Mouse (Mus musculus) forebrain, embryonic 10.5 days (tissue): Measurements from ENCODE around the gene H2-M10.1. TPM values are rescaled to one million over a fixed set of nuclear protein-coding genes. Genes with fewer than 3 reads are reported as not detected.
A peak's percentile ranks its signal among the peaks of the same experiment; 100 is the strongest.
"Not testable (repeated sequence)": the region's sequence is repeated elsewhere in the genome, so short reads cannot be mapped to it uniquely, and the experiment has no call there.

ENCODE experiments used
- DNase-seq: peaks from one replicate; pipeline ENCODE4 v3.0.0-alpha.2; 2017; ENCODE audit warnings: low spot score; ENCODE audit errors: extremely low spot score
- H3K27ac ChIP-seq: fragments of 300-500 bp; sonication (generic); 2 replicates; pipeline ENCODE4 v1.5.1; 2016; ENCODE audit warnings: mild to moderate bottlenecking
- H3K27me3 ChIP-seq: fragments of 300-500 bp; sonication (generic); 2 replicates; pipeline ENCODE4 v1.6.1; 2016; ENCODE audit warnings: mild to moderate bottlenecking; ENCODE audit not compliant: poor library complexity, severe bottlenecking
- H3K36me3 ChIP-seq: fragments of 300-500 bp; sonication (generic); replicated peaks from 2 replicates; pipeline ENCODE4 v1.6.1; 2016; ENCODE audit warnings: mild to moderate bottlenecking, moderate library complexity
- H3K4me1 ChIP-seq: fragments of 300-500 bp; sonication (generic); 2 replicates; pipeline ENCODE4 v1.6.1; 2016
- H3K4me3 ChIP-seq: fragments of 300-500 bp; sonication (generic); 2 replicates; pipeline ENCODE4 v1.5.1; 2016; ENCODE audit warnings: mild to moderate bottlenecking, moderate library complexity
- H3K9me3 ChIP-seq: fragments of 300-500 bp; sonication (generic); 2 replicates; pipeline ENCODE4 v1.6.1; 2016; ENCODE audit warnings: mild to moderate bottlenecking, moderate library complexity
- WGBS: fragments of 180-500 bp; shearing (Covaris S2); methylation state at CpG from one replicate; pipeline ENCODE4 v1.1.7; 2016; 5-methylcytosine and 5-hydroxymethylcytosine counted together
- polyA plus RNA-seq: library from polyadenylated mRNA; unstranded; fragments of >200 nt; fragmentation: Nextera tagmentation; extraction: Ambion mirVana; gene quantifications from 2 replicates; pipeline ENCODE4 v1.2.1, GENCODE M21; 2016

The H2-M10.1 gene
- not detected in 2 replicates for polyA plus RNA-seq

GRCm38 (mm10) chr17:36326055-36326454 lies at the start of gene H2-M10.1:
Gene H2-M10.1 (minus strand): TSS chr17:36326155.
- H3K9me3 ChIP-seq = no peaks in the 10 kb centered on the region
- WGBS = 90% methylated on average over 4 of the region's 4 CpGs
- no peaks in the 10 kb centered on the region for H3K27me3 ChIP-seq
- H3K4me3 ChIP-seq = no peak within 1 kb of the TSS
- no peaks in the 10 kb centered on the region for H3K4me1 ChIP-seq
- no peak within 1 kb of the TSS for H3K27ac ChIP-seq
- no peak for DNase-seq
- H3K36me3 ChIP-seq = no peaks in the 10 kb centered on the region

- H3K27ac ChIP-seq, DNase-seq, H3K9me3 ChIP-seq, H3K4me1 ChIP-seq, H3K4me3 ChIP-seq, H3K27me3 ChIP-seq, H3K36me3 ChIP-seq: not testable (repeated sequence)
- WGBS = 90% methylated on average over 2 of the region's 2 CpGs
These were observed 42.4 kb upstream of the H2-M10.1 start, which contains the start of gene H2-M10.3 for GRCm38 (mm10) chr17:36368317-36368716. Gene H2-M10.3 (minus strand): TSS chr17:36368417.

DNA sequence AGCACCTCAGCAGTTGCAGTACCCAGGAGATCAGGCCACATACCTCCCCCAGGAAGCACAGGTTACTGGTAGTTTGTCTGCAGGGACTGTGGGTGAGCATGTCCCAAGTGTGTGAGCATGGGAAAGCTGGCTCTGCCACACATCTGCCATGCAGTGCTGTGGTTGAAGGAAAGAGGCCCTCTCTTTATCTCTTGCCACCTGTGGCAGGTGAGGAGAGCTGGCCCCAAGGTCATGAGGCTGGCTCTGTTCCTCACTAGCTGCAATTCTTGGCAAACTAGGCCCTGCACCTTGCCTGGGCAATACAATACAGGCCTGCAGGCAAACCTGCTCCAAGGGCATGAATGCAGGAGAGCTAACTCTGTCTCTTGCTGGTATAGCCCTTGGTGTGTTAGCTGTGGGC lies 36.4 kb upstream of the H2-M10.1 start:
- not testable (repeated sequence) for H3K36me3 ChIP-seq, H3K9me3 ChIP-seq, H3K4me1 ChIP-seq, H3K27ac ChIP-seq, H3K4me3 ChIP-seq, DNase-seq, H3K27me3 ChIP-seq

GRCm38 (mm10) chr17:36357512-36357911 lies 31.6 kb upstream of the H2-M10.1 start:
- DNase-seq = not testable (repeated sequence)

DNA sequence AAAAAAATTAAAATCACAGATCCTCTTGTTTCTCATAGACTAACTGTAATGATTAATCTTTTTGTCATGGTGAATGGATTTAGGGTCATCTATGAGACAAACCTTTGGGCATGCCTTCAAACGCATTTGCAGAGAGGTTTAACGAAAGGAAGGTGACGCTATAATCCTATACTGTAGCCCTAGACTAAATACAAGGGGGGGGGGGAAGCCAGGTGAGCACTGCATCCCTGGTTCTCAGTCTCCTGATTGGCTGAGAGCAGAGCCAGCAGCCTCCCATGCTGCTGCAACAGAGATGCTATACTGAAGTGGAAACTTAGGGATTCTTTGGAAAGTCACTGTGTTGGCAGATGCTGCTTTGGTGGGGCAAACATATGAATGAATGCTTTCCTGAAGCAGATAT lies 29.8 kb upstream of the H2-M10.1 start:
- 31% methylated on average over 3 of the region's 3 CpGs for WGBS
- DNase-seq = no peak
- Histone ChIP-seq H3K36me3 (no peaks in the 10 kb centered on the region), H3K4me3 (no peak overlapping the region), H3K9me3 (no peaks in the 10 kb centered on the region), H3K27me3 (no peaks in the 10 kb centered on the region), H3K27ac (no peak overlapping the region), H3K4me1 (no peaks in the 10 kb centered on the region)

More at GRCm38 (mm10) chr17:36357512-36357911, 31.6 kb upstream of the H2-M10.1 start:
- not testable (repeated sequence) for H3K27me3 ChIP-seq, H3K9me3 ChIP-seq, H3K4me1 ChIP-seq, H3K4me3 ChIP-seq, H3K36me3 ChIP-seq, H3K27ac ChIP-seq

DNA sequence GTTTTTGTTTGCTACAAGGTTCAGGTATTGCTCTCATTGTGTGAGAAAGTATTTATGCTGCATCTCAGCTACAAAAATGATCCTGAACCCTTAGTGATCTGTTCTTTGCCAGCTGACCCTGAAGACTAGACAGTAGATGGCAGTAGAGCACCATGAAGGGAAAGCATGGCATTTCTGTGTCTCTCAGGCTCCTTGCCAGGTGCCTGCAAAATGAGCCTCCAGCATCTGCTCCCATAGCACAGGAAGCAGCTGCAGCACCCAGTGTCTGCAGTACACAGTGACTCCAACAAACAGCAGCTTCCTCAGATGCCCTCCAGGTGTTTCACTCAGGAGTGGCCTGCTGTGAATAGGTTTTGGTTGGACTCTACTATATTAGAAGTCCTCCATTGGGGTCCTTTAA lies 29.4 kb upstream of the H2-M10.1 start:
- H3K9me3 ChIP-seq, H3K4me1 ChIP-seq, H3K4me3 ChIP-seq, H3K27me3 ChIP-seq, H3K27ac ChIP-seq, H3K36me3 ChIP-seq: not testable (repeated sequence)
- peak; percentile 18 for DNase-seq

DNA sequence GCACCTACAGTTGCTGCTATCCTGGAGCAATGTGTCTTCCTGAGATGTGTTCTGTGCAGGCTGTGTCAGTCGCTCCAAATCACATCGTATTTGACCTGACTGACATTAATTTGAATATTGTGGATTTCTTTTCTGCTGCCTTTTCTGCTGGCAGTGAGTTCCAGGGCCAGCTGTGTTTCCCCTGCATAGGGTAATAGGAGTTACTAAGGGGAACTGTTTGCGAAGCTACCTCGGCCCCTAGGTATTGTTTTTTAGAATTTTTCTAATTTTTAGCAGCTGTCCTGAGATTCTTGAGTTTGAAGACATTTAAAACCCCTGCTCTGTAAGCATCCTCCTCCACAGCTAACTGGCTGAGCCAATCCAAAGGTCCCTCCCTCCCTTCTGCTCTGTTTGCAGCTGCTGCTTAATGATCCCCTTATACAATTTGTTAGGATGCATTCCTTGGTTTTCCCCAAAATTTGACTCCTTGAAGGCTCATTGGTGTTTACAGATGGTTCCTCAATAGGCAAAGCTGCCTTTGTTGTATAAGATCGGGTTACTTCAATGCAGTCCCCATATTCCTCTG lies 10.2 kb downstream of the H2-M10.1 start:
- peaks cover 9% of the 10 kb centered on the region for H3K4me1 ChIP-seq
- H3K9me3 ChIP-seq = no peaks in the 10 kb centered on the region
- H3K4me3 ChIP-seq = peak overlapping the region; percentile 62
- H3K27me3 ChIP-seq = 0 out of 2 replicates have a peak, but pooled peaks cover 9% of the 10 kb centered on the region
- 28% methylated on average over 5 of the region's 5 CpGs for WGBS
- DNase-seq = no peak
- no peaks in the 10 kb centered on the region for H3K36me3 ChIP-seq
- H3K27ac ChIP-seq = peak overlapping the region; percentile 85

GRCm38 (mm10) chr17:36315041-36315688 lies 10.8 kb downstream of the H2-M10.1 start:
- DNase-seq = peak; percentile 65
- no peaks in the 10 kb centered on the region for H3K36me3 ChIP-seq
- no peaks in the 10 kb centered on the region for H3K9me3 ChIP-seq
- WGBS = under 1% methylated on average over 19 of the region's 19 CpGs
- 0 out of 2 replicates have a peak, but pooled peaks cover 9% of the 10 kb centered on the region for H3K27me3 ChIP-seq
- H3K4me3 ChIP-seq = peak overlapping the region; percentile 62
- H3K4me1 ChIP-seq = peaks cover 9% of the 10 kb centered on the region
- H3K27ac ChIP-seq = peak overlapping the region; percentile 85

GRCm38 (mm10) chr17:36314511-36314910 lies 11.4 kb downstream of the H2-M10.1 start:
- H3K27ac ChIP-seq = peak overlapping the region; percentile 85

DNA sequence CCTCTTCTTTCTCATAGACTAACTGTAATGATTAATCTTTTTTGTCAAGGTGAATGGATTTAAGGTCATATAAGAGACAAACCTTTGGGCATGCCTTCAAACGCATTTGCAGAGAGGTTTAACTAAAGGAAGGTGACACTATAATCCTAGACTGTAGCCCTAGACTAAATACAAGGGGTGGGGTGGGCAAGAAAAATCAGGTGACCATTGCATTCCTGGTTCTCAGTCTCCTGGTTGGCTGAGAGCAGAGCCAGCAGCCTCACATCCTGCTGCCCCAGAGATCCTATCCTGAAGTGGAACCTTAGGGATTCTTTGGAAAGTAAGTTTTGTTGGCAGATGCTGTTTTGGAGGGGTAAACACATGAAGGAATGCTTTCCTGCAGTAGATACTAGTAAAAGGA lies 16.7 kb downstream of the H2-M10.1 start:
- Histone ChIP-seq H3K4me3 (no peak overlapping the region), H3K27ac (no peak overlapping the region), H3K27me3 (no peaks in the 10 kb centered on the region), H3K9me3 (no peaks in the 10 kb centered on the region), H3K4me1 (no peaks in the 10 kb centered on the region), H3K36me3 (no peaks in the 10 kb centered on the region)
- 36% methylated on average over 1 of the region's 1 CpGs for WGBS
- no peak for DNase-seq

More at GRCm38 (mm10) chr17:36314511-36314910, 11.4 kb downstream of the H2-M10.1 start:
- peak; percentile 33 for DNase-seq
- 3% methylated on average over 9 of the region's 9 CpGs for WGBS
- H3K4me1 ChIP-seq = peaks cover 9% of the 10 kb centered on the region
- no peaks in the 10 kb centered on the region for H3K36me3 ChIP-seq
- H3K9me3 ChIP-seq = no peaks in the 10 kb centered on the region
- peak overlapping the region; percentile 62 for H3K4me3 ChIP-seq
- 0 out of 2 replicates have a peak, but pooled peaks cover 9% of the 10 kb centered on the region for H3K27me3 ChIP-seq

- DNase-seq = peak; percentile 54
- not testable (repeated sequence) for H3K27me3 ChIP-seq, H3K4me1 ChIP-seq, H3K36me3 ChIP-seq, H3K4me3 ChIP-seq, H3K9me3 ChIP-seq, H3K27ac ChIP-seq
- 2% methylated on average over 3 of the region's 3 CpGs for WGBS
These were observed 17.1 kb downstream of the H2-M10.1 start for GRCm38 (mm10) chr17:36308855-36309254.

- no peak for DNase-seq
- Histone ChIP-seq H3K27ac (no peak within 1 kb of the TSS), H3K4me1 (no peaks in the 10 kb centered on the region), H3K9me3 (peaks cover 11% of the 10 kb centered on the region; the same call in 1 of the 2 replicates), H3K36me3 (peaks cover 19% of the 10 kb centered on the region), H3K27me3 (no peaks in the 10 kb centered on the region), H3K4me3 (no peak within 1 kb of the TSS)
- WGBS = 96% methylated on average over 2 of the region's 2 CpGs
These were observed 39.6 kb downstream of the H2-M10.1 start, which contains the start of gene H2-M10.2 for GRCm38 (mm10) chr17:36286390-36286789. Gene H2-M10.2 (minus strand): TSS chr17:36286490.

GRCm38 (mm10) chr17:36281521-36282245 lies 44.3 kb downstream of the H2-M10.1 start:
- WGBS = 92% methylated on average over 4 of the region's 4 CpGs
- Histone ChIP-seq H3K27ac (no peak overlapping the region), H3K27me3 (no peaks in the 10 kb centered on the region), H3K4me1 (no peaks in the 10 kb centered on the region), H3K4me3 (no peak overlapping the region), H3K36me3 (peaks cover 62% of the 10 kb centered on the region), H3K9me3 (peaks cover 12% of the 10 kb centered on the region; the same call in 1 of the 2 replicates)
- DNase-seq = no peak
